Mouse (Mus musculus): ENCODE results near the gene Polr3gl.

The Polr3gl gene

DNA sequence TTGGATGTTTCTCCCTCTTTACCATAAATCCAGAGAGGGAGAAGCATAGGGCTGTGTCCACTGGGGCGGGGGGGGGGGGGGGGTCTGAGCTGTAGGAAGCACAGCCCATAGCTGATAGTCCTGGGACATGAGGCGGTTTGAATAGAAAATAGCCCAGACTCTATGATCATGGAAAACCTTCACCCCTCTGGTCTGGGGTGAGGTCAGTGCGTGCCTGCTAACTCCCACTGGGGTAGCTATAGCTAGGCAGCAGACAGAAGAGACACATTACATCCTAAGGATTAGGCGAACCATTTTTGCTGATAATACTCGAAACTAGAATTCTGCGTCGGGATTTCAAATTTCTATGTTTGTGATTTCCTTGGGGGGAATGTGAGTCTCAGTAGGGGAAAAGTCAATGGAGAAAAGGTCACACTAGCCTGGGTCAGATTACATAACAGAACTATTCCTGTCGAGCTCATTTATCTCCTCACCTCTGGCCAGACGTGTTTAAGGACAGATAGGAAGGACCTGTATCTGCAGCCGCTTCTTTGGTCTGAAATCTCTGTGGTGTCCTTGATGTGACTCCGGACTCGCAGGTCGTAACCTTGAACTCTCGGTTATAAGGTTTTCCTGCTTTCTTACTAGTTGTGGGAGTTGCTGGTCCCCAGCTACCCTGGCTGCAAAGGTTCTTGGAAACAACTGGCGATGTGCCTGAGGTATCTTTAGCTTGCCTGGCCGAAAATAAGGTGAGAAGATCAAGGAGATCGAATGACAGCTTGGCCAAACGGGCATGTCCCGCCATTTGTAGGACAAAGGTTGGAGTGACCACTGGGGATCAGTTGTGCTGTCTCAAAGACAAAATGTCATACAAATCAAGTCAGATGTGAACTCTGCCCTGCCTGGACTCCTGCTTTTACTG is 20.1 kb downstream of the Polr3gl start:
- DNase-seq (ENCODE audit: low spot score) = no peak

DNA sequence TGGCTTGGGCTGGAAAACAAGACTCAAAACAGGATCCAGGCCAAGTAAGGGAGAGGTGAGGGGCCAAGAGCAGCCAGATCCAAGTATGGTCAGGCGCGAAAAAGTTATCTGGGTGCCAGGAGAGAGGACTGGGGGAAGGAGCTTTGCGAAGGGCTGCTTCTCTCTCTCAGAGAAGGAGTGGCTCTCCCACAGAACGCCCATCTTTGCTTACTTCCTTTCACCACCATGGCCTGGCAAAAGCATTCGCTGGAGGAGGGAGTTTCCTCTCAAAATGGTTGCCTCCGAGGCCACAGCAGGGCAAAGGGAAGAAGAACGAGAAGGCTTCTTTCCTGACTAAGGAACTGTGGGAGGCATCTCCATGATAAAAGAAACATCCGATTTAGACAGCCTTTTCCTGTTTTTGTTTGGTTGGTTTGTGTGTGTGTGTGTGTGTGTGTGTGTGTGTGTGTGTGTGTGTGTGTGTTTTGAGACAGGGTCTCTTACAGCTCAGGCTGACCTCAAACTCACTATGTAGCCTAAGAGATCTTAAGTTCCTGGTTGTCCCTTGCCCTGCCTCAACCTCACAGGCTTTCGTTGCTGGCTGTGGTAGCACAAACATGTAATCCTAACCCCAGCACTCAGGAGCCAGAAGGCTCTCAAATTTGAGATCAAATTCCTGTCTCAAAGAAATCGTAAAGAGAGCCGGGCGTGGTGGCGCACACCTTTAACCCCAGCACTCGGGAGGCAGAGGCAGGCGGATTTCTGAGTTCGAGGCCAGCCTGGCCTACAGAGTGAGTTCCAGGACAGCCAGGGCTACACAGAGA is 21.9 kb downstream of the Polr3gl start:
- DNase-seq (ENCODE audit: low spot score) = no peak

DNA sequence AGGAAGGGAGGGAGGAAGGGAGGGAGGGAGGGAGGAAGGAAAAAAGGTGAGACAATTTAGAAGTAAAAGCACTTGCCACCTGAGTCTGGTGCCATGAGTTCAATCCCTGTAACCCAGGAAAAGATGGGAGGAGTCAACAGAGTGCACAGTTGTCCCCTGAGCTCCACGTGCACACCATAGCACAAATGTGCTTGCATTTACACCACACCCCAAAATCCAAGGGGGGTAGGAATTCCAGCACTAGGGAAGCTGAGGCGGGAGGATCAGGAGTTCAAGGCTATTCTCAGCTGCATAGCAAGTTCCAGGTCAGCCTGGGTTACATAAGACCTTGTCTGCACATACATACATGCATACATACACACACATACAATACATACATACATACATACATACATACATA is 22.6 kb downstream of the Polr3gl start:
- no peak for DNase-seq (ENCODE audit: low spot score)

DNA sequence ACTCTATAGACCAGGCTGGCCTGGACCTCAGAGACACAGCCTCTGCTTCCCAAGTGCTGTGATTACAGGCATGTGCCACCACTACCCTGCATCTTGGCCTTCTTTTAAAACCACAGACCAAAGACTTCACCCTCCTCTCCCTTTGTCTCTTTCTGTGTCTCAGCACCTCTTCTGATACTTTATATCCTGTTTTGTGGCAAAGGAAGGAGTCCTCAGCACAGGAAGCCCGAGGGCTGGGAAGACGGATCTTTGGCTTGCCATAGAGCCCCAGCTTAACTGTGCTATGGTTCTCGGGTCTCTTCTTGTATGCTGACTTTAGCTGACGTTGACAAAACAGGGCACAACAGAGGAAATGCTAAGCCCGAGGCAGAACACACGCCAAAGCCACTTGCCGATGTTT is 23.3 kb downstream of the Polr3gl start:
- DNase-seq (ENCODE audit: low spot score) = no peak

DNA sequence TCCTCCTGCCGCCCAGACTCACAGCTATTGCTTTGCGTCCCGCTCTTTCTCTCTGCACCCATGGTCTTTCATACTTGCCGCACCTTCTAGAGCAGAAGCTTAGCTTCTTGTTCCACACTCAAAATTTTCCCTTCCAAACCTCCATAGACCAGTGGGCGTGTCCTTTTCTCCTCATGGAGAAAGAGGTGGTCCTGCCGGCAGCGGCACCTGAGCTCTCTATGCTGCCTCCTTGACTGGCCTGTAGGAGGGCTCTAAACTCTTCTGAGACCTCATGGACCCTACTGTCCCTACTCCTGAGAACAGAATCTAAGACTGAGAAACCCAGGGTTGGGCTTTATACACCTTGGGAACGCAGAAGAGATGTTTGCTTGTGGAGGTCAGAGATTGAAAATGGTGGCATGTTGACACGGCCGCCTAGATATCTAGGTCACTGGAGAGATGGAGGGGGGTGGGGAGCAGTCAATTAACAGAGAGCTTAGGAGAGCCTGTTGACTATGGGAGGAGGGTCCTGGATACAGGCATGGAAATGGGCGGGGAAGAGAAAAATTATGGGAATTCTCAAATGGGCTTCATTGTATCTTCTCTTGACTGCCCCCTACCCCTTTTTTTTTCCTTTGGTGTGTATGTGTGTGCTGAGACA is 23.9 kb downstream of the Polr3gl start:
- no peak for DNase-seq (ENCODE audit: low spot score)

DNA sequence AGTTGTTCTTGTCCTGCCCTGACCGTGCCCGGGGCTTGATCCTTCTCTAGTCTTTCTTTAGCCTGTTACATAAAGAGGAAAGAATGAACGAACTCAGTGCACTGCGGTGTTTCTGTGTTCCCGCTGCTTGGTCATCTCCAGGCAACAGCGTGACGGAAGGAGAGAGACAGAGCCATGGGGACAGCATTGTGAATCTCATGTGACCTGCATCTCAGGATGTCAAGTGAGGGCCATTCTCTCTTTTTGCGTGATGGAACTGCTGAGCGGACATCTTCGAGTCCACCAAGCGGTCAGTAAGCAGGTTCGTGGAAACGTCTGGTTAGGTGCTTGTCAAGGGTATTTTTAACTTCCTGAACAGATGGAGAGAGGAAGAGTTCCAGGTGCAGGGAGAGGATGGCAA is 24.5 kb downstream of the Polr3gl start:
- no peak for DNase-seq (ENCODE audit: low spot score)

DNA sequence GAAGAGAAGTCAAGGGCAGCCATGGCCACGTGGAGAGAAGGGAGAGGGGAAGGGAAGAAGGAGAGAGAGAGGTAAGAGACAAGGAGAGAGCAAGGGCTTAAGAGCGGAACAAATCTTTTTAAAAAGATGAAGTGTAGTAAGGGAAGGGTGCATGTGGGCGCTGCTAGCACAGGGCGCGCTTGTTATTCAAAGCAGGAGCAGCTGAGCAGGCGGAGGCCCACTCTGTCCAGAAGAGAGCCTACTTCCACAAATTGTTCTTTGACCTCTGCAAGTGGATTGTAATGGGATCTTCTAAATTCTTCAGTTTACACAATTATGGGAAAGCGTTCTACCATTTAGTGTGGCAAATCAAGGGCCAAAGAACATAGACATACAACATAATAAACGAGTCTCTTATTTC is 25.4 kb downstream of the Polr3gl start:
- no peak for DNase-seq (ENCODE audit: low spot score)

DNA sequence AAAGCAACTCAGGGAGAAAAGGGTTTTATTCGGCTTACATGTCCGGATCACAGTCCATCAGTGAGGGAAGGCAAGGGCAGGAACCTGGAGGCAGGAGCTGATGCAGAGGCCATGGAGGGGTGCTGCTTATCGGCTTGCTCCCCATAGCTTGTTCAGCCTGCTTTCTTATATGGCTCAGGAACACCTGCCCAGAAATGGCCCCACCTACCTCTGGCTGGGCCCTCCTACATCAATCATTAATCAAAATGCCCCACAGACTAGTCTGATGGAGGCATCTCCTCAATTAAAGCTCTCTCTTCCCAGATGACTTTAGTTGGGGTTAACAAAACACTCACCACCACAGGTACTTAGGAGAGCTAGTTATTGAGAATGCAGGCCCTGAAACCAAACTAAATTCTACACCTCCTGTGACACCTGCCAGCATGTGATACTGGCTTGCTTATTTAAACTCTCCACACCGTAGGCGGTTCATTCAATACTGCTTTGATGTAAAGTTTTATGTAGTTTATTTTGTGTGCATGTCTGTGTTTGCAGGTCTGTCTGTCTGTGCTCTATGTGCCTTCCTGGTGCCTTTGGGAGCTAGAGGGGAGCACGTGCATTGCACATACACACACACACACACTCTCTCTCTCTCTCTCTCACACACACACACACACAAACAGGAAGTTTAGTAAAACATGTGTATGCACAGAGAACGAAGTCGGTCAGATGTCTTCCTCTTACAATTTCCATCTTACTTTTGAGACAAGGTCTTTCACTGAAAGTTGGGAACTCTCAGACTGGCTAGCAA is 27.1 kb downstream of the Polr3gl start:
- no peak for DNase-seq (ENCODE audit: low spot score)

DNA sequence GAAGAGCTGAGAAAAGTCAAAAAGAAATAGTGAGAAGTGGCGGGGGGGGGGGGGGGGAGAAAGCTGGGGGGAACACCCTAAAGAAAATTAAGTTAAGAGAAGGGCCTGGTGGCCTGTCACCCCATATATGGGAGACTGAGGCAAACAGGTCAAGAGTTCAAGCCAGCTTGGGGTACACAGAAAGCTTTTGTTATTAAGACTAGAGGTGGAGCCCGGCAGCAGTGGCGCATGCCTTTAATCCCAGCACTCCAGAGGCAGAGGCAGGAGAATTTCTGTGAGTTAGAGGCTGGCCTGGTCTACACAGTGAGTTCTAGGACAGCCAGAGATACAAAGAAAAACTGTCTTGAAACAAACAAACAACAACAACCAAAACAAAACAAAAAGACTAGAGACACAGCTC is 28.9 kb downstream of the Polr3gl start:
- DNase-seq (ENCODE audit: low spot score) = no peak

DNA sequence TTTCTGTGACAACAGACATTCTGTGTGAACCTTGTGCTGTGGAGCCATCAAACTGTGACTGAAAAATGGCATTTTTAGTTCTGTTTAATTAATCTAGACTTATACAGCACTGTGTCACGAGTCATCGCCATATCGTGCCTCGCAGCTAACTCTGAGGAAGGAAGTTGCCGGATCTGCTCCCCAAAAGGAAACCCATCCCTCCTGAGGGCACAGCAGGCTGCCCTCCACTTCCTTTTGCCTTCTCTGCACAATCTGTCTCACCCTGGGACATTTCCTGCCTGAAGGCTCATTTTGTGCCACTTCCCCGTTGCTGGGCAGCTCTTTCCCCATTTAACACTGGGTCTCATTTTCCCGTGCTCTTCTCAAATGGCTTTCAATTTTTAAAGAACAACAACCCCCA is 29.3 kb downstream of the Polr3gl start:
- DNase-seq (ENCODE audit: low spot score) = no peak

DNA sequence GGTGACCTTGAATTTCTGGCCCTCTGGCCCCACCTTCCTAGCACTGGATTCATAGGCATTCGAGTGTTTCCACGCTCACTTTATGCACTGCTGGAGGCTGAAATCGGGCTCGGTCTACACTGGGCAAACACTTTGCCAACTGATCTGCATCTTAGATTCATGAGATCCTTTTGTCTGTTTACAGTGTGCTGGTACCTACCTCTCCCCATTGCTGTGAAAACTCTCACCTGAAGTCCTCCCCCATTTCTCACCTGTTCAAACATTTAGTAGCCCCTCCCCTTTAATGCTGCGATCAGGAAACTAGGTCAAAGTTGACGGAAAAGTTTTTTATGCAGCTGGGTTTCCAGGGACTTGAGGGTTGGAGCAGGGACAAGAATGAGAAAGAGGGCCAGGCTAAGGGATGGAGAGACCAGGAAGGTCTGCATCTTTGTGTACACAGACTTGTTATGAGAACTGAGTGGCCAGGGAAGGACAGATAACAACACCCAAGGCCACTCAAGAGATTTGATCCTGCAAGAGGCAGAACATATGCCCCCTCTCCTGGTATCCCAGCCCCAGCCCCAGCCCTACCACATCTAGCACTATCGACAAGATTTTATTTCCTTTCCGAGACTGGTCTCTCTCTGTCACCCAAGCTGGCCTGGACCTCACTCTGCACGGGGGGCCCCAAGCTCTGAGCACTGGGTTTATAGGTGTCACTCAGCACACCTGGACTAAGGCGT is 29.9 kb downstream of the Polr3gl start:
- DNase-seq (ENCODE audit: low spot score) = no peak

DNA sequence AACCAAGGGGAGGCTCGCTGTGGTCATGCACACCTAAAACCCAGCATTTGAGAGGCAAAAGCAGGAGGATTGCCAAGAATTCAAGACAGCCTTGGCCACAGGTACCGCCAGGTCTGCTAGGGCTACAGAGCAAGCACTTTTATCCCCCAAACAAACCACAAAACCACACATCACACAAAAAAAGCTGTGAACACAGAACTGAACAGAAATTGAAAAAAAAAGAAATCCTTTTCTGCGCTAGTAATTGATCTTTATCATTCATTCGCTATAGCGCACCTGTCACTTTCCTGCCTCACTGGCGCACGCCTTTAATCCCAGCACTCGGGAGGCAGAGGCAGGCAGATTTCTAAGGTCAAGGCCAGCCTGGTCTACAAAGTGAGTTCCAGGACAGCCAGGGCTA is 30.7 kb downstream of the Polr3gl start:
- DNase-seq (ENCODE audit: low spot score) = no peak

DNA sequence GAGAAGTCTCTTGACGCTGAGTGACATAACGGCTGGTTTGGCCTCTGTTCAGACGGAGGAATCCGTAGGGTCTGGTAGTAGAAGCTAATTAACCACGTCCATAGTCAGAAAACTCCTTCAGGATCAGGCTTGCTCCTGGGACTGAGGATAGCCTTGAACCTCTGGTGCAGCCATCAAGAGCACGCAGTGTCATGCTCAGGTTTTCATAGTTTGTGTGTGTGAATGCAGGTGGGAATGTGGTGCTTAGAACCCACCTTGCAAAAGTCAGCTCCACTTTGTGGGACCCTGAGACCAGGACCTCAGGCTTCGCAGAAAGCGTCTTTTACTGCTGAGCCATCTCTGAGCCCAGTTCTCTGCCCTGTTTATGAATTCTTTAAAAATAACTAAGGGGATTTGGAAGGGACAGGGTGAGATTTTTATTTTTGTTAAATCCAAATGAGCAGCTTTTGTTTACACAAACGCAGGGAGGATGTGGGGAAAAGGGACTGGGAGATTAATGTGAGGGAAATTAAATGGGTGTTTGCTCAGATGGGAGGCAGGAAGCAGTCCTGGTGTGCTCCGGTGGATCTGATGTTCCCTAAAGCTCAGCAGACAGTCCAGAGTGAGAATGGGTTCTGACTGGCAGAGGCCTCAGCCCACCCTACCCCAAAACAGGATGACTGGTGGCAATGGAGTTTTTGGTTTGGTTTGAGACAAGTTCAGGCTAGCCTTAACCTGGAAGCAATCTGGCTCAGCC is 31.9 kb downstream of the Polr3gl start:
- DNase-seq (ENCODE audit: low spot score) = no peak

DNA sequence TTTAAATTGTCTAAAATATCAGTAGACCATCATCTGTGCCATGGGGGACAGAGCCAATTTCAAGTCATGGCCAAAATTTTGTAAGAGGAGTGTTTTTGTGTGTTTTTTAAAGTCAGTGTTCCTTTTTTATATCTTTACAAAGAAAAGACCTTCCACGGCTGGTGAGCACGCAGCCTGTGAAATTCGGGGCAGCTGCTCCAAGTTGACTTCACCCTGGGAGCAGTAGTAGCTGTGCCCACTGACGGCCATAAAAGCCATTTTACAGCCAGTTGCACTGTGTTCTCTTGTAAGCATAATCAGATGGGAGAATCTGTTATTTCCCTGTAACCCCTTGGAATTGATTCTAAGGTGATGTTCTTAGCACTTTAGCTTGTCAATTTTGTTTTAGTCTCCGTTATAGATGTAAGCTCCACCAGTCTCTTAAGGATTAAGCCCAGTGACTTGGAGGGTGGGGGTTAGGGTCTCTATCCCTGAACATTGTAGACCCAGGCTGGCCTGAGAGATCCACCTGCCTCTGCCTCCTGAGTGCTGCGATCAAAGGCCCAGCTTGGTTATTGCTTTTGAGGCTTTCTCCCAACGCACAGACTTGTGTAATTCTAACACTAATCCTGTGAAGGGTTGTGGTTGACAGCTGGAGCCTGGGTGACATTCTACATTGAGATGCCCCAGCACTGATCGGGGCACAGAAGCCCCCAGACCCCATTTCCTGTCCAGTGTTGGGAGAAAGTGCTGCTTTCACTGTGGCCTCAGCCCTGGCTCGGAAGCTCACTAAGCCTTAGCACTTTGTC is 32.9 kb downstream of the Polr3gl start:
- no peak for DNase-seq (ENCODE audit: low spot score)

DNA sequence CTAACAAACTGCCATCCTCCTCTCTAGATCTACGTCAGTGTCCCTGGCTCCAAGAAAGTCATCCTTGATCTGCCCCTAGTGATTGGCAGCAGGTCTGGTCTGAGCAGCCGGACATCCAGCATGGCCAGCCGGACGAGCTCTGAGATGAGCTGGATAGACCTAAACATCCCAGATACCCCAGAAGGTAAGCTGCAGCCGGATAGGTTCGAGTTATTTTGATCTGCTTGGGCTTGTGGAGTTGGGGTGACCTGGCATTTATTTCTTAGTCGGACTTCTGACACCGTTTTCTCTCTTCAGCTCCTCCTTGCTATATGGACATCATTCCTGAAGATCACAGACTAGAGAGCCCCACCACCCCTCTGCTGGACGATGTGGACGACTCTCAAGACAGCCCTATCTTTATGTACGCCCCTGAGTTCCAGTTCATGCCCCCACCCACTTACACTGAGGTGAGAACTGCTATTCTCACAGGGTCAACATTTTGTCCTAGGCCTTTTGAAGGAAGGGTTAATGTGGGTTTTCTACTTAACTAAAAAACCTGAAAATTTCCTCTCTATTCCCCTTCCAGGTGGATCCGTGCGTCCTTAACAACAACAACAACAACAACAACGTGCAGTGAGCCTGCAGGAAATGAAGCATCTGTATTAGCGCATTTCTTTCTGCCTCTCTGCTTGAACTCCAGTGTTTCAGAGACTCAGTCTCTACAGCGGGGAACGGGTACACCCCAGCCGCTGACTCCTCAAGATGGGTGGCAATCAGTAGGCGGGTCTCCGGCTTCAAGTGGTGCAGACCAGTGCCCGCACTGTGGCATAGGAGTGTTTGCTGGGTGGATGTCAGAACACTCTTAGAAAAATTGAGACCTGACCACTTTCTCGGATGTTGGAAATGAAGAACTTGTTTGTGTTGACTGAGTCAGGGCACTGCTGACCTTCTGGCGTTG is 33.8 kb downstream of the Polr3gl start:
- no peak for DNase-seq (ENCODE audit: low spot score)

DNA sequence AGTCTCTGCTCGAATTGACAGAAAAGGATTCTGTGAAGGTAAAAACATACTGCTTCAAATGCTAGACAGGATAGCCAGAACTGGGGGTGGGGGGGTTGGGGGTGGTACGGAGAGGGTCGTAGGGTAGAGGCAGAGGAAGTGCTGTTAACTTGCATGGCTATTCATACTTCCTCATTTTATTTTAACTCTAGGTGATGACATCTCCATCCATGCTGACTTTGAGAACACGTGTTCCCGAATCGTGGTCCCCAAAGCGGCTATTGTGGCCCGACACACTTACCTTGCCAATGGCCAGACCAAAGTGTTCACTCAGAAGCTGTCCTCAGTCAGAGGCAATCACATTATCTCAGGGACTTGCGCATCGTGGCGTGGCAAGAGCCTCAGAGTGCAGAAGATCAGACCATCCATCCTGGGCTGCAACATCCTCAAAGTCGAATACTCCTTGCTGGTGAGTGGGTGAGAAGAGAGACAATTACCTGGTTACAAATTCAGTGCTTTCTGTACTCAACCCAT is 34.5 kb downstream of the Polr3gl start:
- no peak for DNase-seq (ENCODE audit: low spot score)

DNA sequence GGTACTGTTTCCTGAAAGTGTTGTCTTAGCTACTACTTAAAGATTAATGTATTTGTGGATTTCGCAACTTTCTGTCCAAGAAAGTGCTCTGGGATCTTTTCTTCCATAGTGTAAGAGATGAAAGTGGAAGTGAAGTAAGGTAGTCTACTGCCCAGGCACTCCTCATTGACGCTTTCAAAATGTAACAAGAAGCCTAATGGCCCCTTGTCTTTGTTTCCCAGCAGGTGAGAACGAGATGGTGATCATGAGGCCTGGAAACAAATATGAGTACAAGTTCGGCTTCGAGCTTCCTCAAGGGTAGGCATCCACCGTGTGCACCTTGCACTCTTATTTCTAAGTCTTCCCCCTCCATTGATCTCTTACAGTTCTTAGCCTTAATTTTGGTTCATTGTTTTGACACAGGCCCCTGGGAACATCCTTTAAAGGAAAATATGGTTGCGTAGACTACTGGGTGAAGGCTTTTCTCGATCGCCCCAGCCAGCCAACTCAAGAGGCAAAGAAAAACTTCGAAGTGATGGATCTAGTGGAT is 35.2 kb downstream of the Polr3gl start:
- DNase-seq (ENCODE audit: low spot score) = no peak

DNA sequence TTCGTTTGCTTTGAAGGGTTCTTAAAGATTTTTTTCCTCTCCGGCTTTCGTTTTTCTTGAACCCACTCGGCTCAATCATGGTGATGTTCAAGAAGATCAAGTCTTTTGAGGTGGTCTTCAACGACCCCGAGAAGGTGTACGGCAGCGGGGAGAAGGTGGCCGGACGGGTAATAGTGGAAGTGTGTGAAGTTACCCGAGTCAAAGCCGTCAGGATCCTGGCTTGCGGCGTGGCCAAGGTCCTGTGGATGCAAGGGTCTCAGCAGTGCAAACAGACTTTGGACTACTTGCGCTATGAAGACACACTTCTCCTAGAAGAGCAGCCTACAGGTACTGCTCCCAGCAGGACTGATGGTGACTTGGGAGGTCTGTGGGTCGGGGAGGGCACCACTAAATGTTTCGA is 35.8 kb downstream of the Polr3gl start:
- DNase-seq (ENCODE audit: low spot score) = no peak
